Mouse (Mus musculus): ENCODE results near the gene Tnrc6b. TPM values are rescaled to one million over a fixed set of nuclear protein-coding genes. Genes with fewer than 3 reads are reported as not detected.
"Not testable (repeated sequence)": the region's sequence is repeated elsewhere in the genome, so short reads cannot be mapped to it uniquely, and the experiment has no call there.

Tnrc6b gene
- total RNA-seq, 2 experiments from 2014 or later = 43.7 to 48.2 TPM

DNA sequence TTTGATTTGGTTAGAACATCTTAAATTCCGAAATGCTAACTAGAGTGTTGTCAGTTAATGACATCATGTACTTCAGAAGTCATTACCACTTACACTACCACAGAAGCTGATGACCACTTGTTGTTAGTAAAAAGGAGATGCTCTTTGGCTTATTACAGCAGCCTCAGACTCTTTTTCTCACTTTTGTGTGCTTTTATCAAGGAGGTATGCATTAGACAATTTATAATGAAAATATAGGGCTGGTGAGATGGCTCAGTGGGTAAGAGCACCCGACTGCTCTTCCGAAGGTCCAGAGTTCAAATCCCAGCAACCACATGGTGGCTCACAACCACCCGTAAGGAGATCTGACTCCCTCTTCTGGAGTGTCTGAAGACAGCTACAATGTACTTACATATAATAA, 24.6 kb downstream of the Tnrc6b start:
- not testable (repeated sequence) for DNase-seq (ENCODE audit: low spot score)

DNA sequence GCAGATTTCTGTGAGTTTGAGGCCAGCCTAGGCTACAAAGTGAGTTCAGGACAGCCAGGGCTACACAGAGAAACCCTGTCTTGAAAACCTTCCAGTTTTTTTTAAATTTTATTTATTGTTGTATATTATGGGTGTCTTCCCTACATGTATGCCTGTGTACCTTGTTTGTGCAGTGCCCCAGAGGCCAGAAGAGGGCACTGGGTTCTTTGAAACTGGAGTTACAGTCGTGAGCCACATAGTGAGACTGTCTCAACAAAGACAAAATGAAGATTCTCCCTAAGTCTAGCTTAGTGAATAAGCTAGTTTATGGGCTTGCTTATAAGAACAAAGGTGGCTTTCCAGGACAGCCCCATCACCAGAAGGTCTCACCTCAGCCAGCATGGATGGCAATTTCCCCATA, 25.4 kb downstream of the Tnrc6b start:
- DNase-seq (ENCODE audit: low spot score) = no peak

DNA sequence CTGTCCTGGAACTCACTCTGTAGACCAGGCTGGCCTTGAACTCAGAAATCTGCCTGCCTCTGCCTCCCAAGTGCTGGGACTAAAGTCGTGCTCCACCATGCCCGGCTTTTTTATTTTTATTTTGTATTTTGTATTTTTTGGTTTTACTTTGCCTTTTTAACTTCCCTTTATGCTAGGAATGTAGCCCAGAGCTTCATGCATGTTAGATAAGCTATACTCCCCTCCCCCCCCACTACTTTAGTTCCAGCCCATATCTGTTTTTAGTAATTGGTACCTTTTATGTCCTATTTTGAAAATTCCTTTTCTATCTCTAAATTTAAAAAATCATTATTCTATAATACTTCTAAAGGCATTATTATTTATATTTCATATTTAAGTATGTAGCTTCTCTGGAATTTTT, 27.1 kb downstream of the Tnrc6b start:
- no peak for DNase-seq (ENCODE audit: low spot score)

GRCm38 (mm10) chr15:80739972-80740371, 28.9 kb downstream of the Tnrc6b start:
- DNase-seq (ENCODE audit: low spot score) = no peak

GRCm38 (mm10) chr15:80741836-80742235, 30.7 kb downstream of the Tnrc6b start:
- no peak for DNase-seq (ENCODE audit: low spot score)

GRCm38 (mm10) chr15:80742991-80743474, 31.9 kb downstream of the Tnrc6b start:
- no peak for DNase-seq (ENCODE audit: low spot score)

GRCm38 (mm10) chr15:80743606-80744005, 32.5 kb downstream of the Tnrc6b start:
- no peak for DNase-seq (ENCODE audit: low spot score)

DNA sequence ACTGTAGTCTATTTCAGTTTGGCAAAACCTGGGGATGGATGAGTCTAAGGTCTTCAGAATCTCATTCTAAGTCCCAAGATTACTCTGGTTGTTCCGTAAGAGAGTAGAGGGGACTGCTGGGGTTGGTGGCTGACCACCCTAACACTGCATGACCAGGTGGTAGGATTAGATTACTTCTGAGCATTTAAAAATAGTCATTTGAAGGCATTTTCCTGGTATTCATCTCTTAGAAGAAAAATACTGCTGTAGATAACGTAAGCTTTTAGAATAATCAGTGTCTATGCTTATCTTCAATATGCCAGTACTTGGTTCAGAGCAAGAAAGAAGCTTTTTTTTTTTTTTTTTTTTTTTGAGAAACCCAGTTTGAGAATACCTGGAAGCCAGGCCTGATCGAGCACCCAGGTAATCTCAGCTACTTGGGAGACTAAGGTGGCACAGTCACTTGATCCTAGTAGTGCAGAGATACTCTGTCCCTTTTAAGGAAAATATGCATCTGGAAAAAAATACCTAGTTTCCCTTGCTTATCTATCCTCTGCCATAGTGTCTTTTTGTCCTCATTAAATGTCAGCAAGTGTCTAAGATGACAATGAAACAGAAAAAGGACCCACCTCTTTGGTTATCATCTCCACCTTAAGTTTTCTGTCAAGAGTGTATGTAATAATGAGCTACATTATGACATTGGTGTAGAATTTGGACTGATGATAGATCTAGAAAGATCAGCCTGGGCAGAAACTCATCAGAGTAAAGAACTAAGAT, 33.7 kb downstream of the Tnrc6b start:
- DNase-seq (ENCODE audit: low spot score) = no peak

DNA sequence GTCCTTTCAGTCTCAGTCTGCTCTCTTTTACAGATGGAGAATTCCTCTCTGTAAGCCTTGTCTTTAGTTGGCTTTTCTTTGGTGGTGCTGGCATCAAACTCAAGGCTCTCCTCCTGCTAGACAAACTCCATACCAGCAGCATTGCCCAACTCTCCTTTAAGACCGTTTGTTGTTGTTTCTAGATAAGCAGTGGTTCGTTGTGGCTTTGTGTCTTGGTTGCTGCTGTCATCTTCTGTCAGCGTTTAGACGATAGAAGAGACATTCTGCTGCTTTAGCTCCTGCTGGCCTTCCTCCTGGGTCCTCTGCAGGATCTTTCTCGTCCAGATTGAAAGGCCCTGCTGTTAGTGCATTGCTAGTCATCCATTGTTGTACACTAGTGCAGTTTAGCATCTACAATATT, 37.9 kb downstream of the Tnrc6b start:
- no peak for DNase-seq (ENCODE audit: low spot score)

DNA sequence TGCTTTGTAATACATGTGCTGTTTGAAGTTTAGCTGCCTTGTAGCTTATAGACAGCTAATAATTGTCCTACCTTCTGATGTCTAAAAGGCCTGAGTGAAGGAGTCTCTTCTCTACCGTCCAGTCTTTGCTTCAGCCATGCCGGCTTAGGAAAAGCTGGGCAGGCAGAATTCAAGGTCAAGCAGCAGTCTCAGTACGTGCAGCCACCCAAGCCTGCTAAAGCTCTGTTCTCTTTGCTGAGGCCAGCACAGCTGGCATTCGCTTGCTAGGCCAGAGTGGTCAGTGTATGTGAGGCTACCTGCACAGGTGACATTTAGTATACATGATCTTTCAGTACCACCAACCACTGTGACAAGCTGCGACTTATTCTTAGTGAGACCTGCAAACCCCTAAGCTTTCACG, 42.2 kb downstream of the Tnrc6b start:
- DNase-seq (ENCODE audit: low spot score) = peak; percentile 25

- no peak for DNase-seq (ENCODE audit: low spot score)
Observed at GRCm38 (mm10) chr15:80754103-80754502, 43.0 kb downstream of the Tnrc6b start.

DNA sequence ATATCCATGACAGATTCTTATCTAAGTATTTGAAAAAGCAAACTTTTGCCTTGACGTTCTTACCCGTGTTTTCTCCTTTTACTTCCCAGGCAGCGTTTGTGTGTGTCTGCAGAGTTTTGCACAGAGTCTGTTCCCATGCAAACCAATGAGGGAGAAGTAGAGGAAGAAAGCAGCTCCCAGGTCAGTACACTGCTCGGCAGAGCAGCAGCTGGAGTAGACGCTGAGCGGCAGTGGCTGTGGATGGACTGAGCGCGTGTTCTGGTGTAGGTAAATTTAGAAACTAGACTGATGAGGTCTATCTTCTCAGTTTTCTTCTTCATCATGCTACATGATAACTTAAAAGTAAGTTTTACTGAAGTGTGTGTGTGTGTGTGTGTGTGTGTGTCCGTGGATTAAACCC, 48.3 kb downstream of the Tnrc6b start:
- peak; percentile 36 for DNase-seq (ENCODE audit: low spot score)

DNA sequence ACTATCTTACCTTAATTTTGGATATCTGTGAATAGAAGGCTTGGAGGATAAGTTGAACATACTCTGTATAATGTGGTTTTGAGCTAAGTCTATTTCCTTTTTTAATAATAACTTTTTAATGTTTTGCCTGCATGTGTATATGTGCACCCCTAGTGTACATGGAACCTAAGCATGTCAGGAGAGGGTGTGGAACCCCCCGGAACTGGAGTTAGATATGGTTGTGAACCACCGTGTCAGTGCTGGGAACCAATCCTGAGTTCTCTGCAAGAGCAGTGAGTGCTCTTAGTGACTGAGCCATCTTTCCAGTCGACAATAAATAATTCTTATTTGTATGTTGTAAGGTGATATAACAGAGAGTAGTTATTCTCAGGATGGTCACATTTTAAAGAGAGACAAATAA, 49.4 kb downstream of the Tnrc6b start:
- no peak for DNase-seq (ENCODE audit: low spot score)

DNA sequence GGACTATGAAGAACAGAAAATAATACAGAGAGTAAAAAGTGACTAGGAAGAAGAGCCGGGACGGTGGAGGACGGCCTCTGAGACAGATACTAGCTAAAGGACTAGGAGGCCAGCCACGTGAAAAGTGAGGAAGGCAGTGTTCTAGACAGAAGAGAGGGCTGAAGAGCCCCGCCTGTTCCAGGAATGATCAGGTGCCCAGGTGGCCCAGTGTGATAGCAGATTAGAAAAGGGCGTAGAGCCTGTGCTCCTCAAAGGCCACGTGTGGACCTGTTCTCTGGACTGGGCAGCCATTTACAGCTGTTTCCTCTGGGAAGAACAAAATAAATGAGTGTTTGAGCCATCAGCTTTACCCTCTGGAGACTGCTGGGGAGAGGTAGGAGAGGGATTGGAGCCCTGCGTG, 49.8 kb downstream of the Tnrc6b start:
- DNase-seq (ENCODE audit: low spot score) = no peak

DNA sequence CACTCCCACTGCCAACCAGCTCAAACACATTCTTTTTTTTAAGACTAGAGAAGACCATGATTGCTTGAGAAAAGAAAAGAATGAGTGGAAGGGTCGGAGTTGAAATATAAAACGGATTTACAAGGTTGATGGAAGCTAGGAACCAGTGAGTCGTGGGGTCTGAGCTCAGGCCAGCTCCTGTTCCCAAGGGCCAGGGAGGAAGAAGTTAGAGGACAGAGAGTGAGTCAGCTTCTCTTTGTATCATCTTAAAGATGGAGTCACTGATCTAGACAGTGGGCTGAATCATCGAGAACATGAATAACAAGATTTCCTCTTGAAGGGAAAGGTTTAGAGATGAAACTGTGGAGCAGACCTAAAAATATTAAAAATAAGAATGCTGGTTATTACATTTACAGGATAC, 51.5 kb downstream of the Tnrc6b start:
- DNase-seq (ENCODE audit: low spot score) = no peak

DNA sequence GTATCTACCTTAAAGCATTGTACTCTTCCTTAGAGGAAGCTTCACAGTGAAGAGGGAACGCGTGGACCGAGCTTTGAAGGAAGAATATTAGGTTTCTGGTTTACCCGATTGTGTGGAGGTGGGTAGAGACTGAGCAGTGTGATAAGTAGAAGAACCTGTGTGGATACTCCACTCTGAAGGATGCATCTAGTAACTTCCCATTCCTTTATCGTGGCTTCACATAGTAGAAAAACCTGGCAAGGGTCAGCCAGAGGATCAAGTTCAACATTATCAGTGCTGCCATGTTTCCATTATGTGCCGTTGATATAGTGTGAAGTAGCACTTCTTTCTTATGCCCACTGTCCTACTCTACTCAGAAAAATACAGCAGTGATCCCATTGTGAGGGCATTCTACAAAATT, 53.6 kb downstream of the Tnrc6b start:
- no peak for DNase-seq (ENCODE audit: low spot score)

- DNase-seq (ENCODE audit: low spot score) = peak; percentile 86
Observed at GRCm38 (mm10) chr15:80765381-80765780, 54.3 kb downstream of the Tnrc6b start.

DNA sequence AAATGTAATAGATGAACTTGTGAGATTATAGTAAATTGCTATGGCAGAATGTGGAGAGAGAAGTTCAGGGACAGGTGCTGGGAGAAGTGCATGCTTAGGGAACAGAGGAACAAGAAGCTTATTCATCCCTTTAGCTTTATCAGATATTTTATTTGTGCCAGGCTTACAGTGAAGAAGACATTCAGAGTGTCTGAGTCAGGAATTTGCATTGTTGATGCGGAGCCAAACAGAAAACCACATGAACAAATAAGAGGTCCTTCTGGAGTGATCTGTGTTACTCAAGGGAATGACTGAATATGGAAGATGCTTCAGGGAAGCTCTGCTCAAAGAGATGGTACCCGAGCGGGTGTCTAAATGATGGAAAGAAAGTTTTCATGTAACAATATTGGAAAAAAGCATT, 57.1 kb downstream of the Tnrc6b start:
- no peak for DNase-seq (ENCODE audit: low spot score)

- no peak for DNase-seq (ENCODE audit: low spot score)
Observed at GRCm38 (mm10) chr15:80771926-80772441, 60.9 kb downstream of the Tnrc6b start.

- no peak for DNase-seq (ENCODE audit: low spot score)
Observed at GRCm38 (mm10) chr15:80774666-80775065, 63.6 kb downstream of the Tnrc6b start.

GRCm38 (mm10) chr15:80779006-80779405, 67.9 kb downstream of the Tnrc6b start:
- DNase-seq (ENCODE audit: low spot score) = no peak

DNA sequence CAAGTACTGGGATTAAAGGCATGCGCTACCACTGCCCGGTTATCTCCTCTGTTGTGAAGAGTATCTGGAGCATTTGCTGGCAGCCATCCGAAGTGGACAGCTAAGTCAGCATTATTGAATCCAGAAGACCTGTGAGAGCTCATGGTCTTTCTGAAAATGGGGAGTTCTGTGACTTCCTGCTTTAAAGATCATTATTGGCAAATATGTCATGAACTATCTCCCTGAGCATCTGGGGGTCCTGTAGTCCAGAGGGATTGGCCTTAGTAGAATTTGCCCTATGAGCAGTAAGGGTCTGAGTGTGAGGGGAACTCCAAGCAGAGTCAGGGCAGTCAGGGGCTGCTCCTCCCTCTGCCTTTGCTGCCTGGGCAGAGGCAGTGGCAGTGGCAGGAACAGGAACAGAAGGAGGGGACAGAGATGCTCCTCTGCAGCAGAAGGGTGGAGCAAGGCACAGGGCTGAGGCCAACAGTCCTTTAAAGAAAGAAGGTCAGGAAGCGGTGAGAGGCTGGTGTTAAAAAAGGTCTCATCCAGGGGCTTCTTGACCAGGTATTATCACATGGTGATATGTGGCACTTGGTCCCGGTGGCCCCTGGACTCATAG, 69.1 kb downstream of the Tnrc6b start:
- DNase-seq (ENCODE audit: low spot score) = no peak

GRCm38 (mm10) chr15:80781218-80781806, 70.2 kb downstream of the Tnrc6b start:
- DNase-seq (ENCODE audit: low spot score) = no peak
